Mouse (Mus musculus): ENCODE results near the gene Micu1.

- no peak for TF ChIP-seq EP300 (optimal IDR thresholded peaks at IDR 0.05)
- no peak for TF ChIP-seq CTCF (IDR thresholded peaks at IDR 0.05; ENCODE audit: low read depth)
Observed at GRCm38 (mm10) chr10:59703060-59703760, 933 bp downstream of the Micu1 start.

Data from stomach, postnatal 0 days (tissue).